Mouse (Mus musculus): ENCODE data around the gene Apoe. TPM values are rescaled to one million over a fixed set of nuclear protein-coding genes. Genes with fewer than 3 reads are reported as not detected.

Apoe gene
- 1,000 to 10,000 TPM; 1,861 to 4,366 (median 2,827) TPM for total RNA-seq (2022)

GRCm38 (mm10) chr7:19698907-19699826, at the start of gene Apoe:
Gene Apoe (minus strand): TSS chr7:19699188.
- peak; percentile 72 to 82 for DNase-seq (ENCODE audit: low spot score in 2 of 2)

- no peak for DNase-seq (ENCODE audit: low spot score in 2 of 2)
Measured at GRCm38 (mm10) chr7:19747420-19748218, 48.6 kb upstream of the Apoe start.

GRCm38 (mm10) chr7:19746426-19747201, 47.6 kb upstream of the Apoe start:
- DNase-seq (ENCODE audit: low spot score in 2 of 2), result no peak

- DNase-seq (ENCODE audit: low spot score in 2 of 2), result no peak
Measured at GRCm38 (mm10) chr7:19745971-19746370, 47.0 kb upstream of the Apoe start.

- DNase-seq (ENCODE audit: low spot score in 2 of 2), result no peak
Measured at GRCm38 (mm10) chr7:19744590-19745385, 45.8 kb upstream of the Apoe start.

- DNase-seq (ENCODE audit: low spot score in 2 of 2), result no peak
Measured at GRCm38 (mm10) chr7:19743791-19744190, 44.8 kb upstream of the Apoe start.

- DNase-seq (ENCODE audit: low spot score in 2 of 2), result no peak
Measured at GRCm38 (mm10) chr7:19742468-19742867, 43.5 kb upstream of the Apoe start.

- no peak for DNase-seq (ENCODE audit: low spot score in 2 of 2)
Measured at GRCm38 (mm10) chr7:19741329-19742031, 42.5 kb upstream of the Apoe start.

GRCm38 (mm10) chr7:19740269-19740668, 41.3 kb upstream of the Apoe start:
- no peak for DNase-seq (ENCODE audit: low spot score in 2 of 2)

- DNase-seq (ENCODE audit: low spot score in 2 of 2), result no peak
Measured at GRCm38 (mm10) chr7:19738771-19739170, 39.8 kb upstream of the Apoe start.

- no peak for DNase-seq (ENCODE audit: low spot score in 2 of 2)
Measured at GRCm38 (mm10) chr7:19736389-19737057, 37.5 kb upstream of the Apoe start.

GRCm38 (mm10) chr7:19734178-19734666, 35.2 kb upstream of the Apoe start:
- no peak for DNase-seq (ENCODE audit: low spot score in 2 of 2)

GRCm38 (mm10) chr7:19726541-19726940, 27.6 kb upstream of the Apoe start:
- DNase-seq (ENCODE audit: low spot score in 2 of 2), result no peak

- DNase-seq (ENCODE audit: low spot score in 2 of 2), result no peak
Measured at GRCm38 (mm10) chr7:19724167-19724566, 25.2 kb upstream of the Apoe start.

GRCm38 (mm10) chr7:19722754-19723195, 23.8 kb upstream of the Apoe start:
- no peak for DNase-seq (ENCODE audit: low spot score in 2 of 2)

- no peak for DNase-seq (ENCODE audit: low spot score in 2 of 2)
Measured at GRCm38 (mm10) chr7:19719200-19719599, 20.2 kb upstream of the Apoe start.

- no peak for DNase-seq (ENCODE audit: low spot score in 2 of 2)
Measured at GRCm38 (mm10) chr7:19718297-19718952, 19.4 kb upstream of the Apoe start.

GRCm38 (mm10) chr7:19717346-19717745, 18.4 kb upstream of the Apoe start:
- no peak for DNase-seq (ENCODE audit: low spot score in 2 of 2)

GRCm38 (mm10) chr7:19716822-19717221, 17.8 kb upstream of the Apoe start:
- no peak for DNase-seq (ENCODE audit: low spot score in 2 of 2)

Data from layer of hippocampus, adult 8-10 months (tissue).